ENCODE assay signal across 16 mouse cellular contexts in genomic region chr3:136745456-136745855, GRCm38 (mm10).
"Had no signal": no experiment of that assay in that cellular context is flagged by ENCODE, and none has a peak within 500 bp of the region (broad histone marks: within the 10 kb centered on the region; RNA-seq: fewer than 3 reads in every experiment).

No protein-coding gene starts in this region.

- DNase-seq: liver, postnatal 0 days; lung, adult 2 months; lung, postnatal 14 days; lung, postnatal 36 days; right cerebral cortex, postnatal 14 days; thymus, adult 18-20 months; thymus, postnatal 14 days; thymus, postnatal 36 days had no signal

- H3K4me3 ChIP-seq: liver, embryonic 15.5 days; lung, embryonic 15.5 days; megakaryocyte, embryonic 14.5 days; midbrain, embryonic 13.5 days; midbrain, embryonic 15.5 days; neural tube, embryonic 13.5 days; neural tube, embryonic 15.5 days had no signal

- H3K27ac ChIP-seq: liver, embryonic 15.5 days; lung, embryonic 15.5 days; macrophage; midbrain, embryonic 13.5 days; midbrain, embryonic 15.5 days; neural tube, embryonic 13.5 days; neural tube, embryonic 15.5 days had no signal
